Mouse (Mus musculus) heart, postnatal 0 days (tissue): ENCODE data around the gene Mthfd2l.

Experiments
- CTCF ChIP-seq: IDR thresholded peaks from 2 replicates; pipeline ENCODE4 v1.5.1; 2016; ENCODE audit warnings: antibody characterized with exemption, control low read depth, low read depth
- EP300 ChIP-seq: IDR thresholded peaks from 2 replicates; pipeline ENCODE4 v1.6.1; 2016; ENCODE audit warnings: antibody characterized with exemption, low read depth

- TF ChIP-seq CTCF (no peak), EP300 (no peak)
These were observed 96.9 kb downstream of the Mthfd2l start for GRCm38 (mm10) chr5:91027840-91028239.
